Mouse (Mus musculus) limb, embryonic 14.5 days (tissue): ENCODE data around the gene Edil3. TPM values are rescaled to one million over a fixed set of nuclear protein-coding genes. Genes with fewer than 3 reads are reported as not detected.
A peak's percentile ranks its signal among the peaks of the same experiment; 100 is the strongest.

Experiments used
- ATAC-seq: fragments of 200-750 bp; cut with Nextera tagmentation; 2 replicates; pipeline ENCODE4 v1.8.0; 2017; ENCODE audit warnings: low read depth, moderate number of reproducible peaks, moderate TSS enrichment; ENCODE audit not compliant: low FRiP score
- DNase-seq: peaks from one replicate; pipeline ENCODE4 v3.0.0-alpha.2; 2015; ENCODE audit warnings: low spot score
- H3K27ac ChIP-seq: fragments of 300-500 bp; sonication (generic); replicated peaks from 2 replicates; pipeline ENCODE4 v1.5.1; 2014; ENCODE audit warnings: low read depth, mild to moderate bottlenecking, low read length, moderate library complexity, mixed read lengths
- H3K27me3 ChIP-seq: fragments of 300-500 bp; sonication (generic); 2 replicates; pipeline ENCODE4 v1.6.1; 2014; ENCODE audit warnings: low read length, mixed read lengths; ENCODE audit not compliant: control insufficient read depth, insufficient read depth
- H3K36me3 ChIP-seq: fragments of 300-500 bp; sonication (generic); 2 replicates; pipeline ENCODE4 v1.6.1; 2014; ENCODE audit warnings: mild to moderate bottlenecking, low read length, moderate library complexity, mixed read lengths; ENCODE audit not compliant: control insufficient read depth, insufficient read depth
- H3K4me1 ChIP-seq: fragments of 300-500 bp; sonication (generic); 2 replicates; pipeline ENCODE4 v1.6.1; 2014; ENCODE audit warnings: antibody characterized with exemption, low read length, mixed read lengths; ENCODE audit not compliant: control insufficient read depth, insufficient read depth
- H3K4me2 ChIP-seq: fragments of 300-500 bp; sonication (generic); replicated peaks from 2 replicates; pipeline ENCODE4 v1.6.1; 2014; ENCODE audit warnings: low read depth, mild to moderate bottlenecking, low read length, moderate library complexity; ENCODE audit not compliant: severe bottlenecking
- H3K4me3 ChIP-seq: fragments of 300-500 bp; sonication (generic); replicated peaks from 2 replicates; pipeline ENCODE4 v1.5.1; 2014; ENCODE audit warnings: low read length
- H3K9ac ChIP-seq: fragments of 300-500 bp; sonication (generic); 2 replicates; pipeline ENCODE4 v1.6.1; 2014; ENCODE audit warnings: mild to moderate bottlenecking, low read depth, low read length, moderate library complexity; ENCODE audit not compliant: severe bottlenecking
- H3K9me3 ChIP-seq: fragments of 300-500 bp; sonication (generic); 2 replicates; pipeline ENCODE4 v1.6.1; 2016; ENCODE audit warnings: low read length; ENCODE audit not compliant: control insufficient read depth
- POLR2A ChIP-seq: fragments of 200-500 bp; IDR thresholded peaks from 2 replicates; pipeline ENCODE4 v1.8.0; 2012; ENCODE audit warnings: inconsistent platforms, mild to moderate bottlenecking, moderate library complexity, borderline replicate concordance; ENCODE audit not compliant: insufficient read depth, insufficient read length; ENCODE audit errors: extremely low read depth
- WGBS: fragments of 180-500 bp; shearing (Covaris S2); extraction: QIAGEN DNeasy Blood & Tissue Kit; methylation state at CpG from one replicate; pipeline ENCODE4 v1.1.7; 2014; 5-methylcytosine and 5-hydroxymethylcytosine counted together
- polyA plus RNA-seq, 2 experiments: library from polyadenylated mRNA; depleted of rRNA in 1 of 2; stranded (reverse) in 1 of 2; unstranded in 1 of 2; fragments of >200 nt; fragmentation: Nextera tagmentation in 1 of 2; extraction: Ambion mirVana in 1 of 2; gene quantifications; 2 replicates each; pipeline versions ENCODE4 v1.2.1 to v1.2.3; 2012 to 2014

Gene Edil3
- polyA plus RNA-seq, 2 experiments, result 7.8 to 11.2 TPM

GRCm38 (mm10) chr13:88810097-88810496, 11.2 kb upstream of the Edil3 start:
- ATAC-seq (no peak), DNase-seq (no peak)
- no peaks in the 10 kb centered on the region for H3K36me3 ChIP-seq
- H3K4me2 ChIP-seq, result no peak overlapping the region
- no peaks in the 10 kb centered on the region for H3K9me3 ChIP-seq
- H3K27me3 ChIP-seq, result no peaks in the 10 kb centered on the region
- H3K27ac ChIP-seq, result no peak overlapping the region
- no peak overlapping the region for H3K9ac ChIP-seq
- 92% methylated on average over 1 of the region's 1 CpGs for WGBS
- no peaks in the 10 kb centered on the region for H3K4me1 ChIP-seq
- no peak overlapping the region for H3K4me3 ChIP-seq
- TF ChIP-seq POLR2A, result no peak

GRCm38 (mm10) chr13:88820686-88821308, 475 bp upstream of the Edil3 start:
- 14% methylated on average over 5 of the region's 5 CpGs for WGBS
- Histone ChIP-seq H3K27me3 (peaks cover 4% of the 10 kb centered on the region; the same call in 1 of the 2 replicates), H3K27ac (no peak overlapping the region), H3K9ac (0 out of 2 replicates have a peak overlapping the region, but pooled peaks have one; percentile 81), H3K9me3 (no peaks in the 10 kb centered on the region), H3K36me3 (no peaks in the 10 kb centered on the region), H3K4me1 (0 out of 2 replicates have a peak, but pooled peaks cover 2% of the 10 kb centered on the region), H3K4me3 (peak overlapping the region; percentile 68), H3K4me2 (peak overlapping the region; percentile 98)
- TF ChIP-seq POLR2A, result no peak
- DNase-seq, result no peak
- no peak for ATAC-seq

- 6% methylated on average over 10 of the region's 10 CpGs for WGBS
- H3K4me1 ChIP-seq, result 0 out of 2 replicates have a peak, but pooled peaks cover 2% of the 10 kb centered on the region
- H3K27ac ChIP-seq, result no peak overlapping the region
- peak overlapping the region; percentile 68 for H3K4me3 ChIP-seq
- TF ChIP-seq POLR2A, result no peak
- no peaks in the 10 kb centered on the region for H3K36me3 ChIP-seq
- peak overlapping the region; percentile 98 for H3K4me2 ChIP-seq
- DNase-seq, result no peak
- H3K9me3 ChIP-seq, result no peaks in the 10 kb centered on the region
- peak overlapping the region; percentile 81 for H3K9ac ChIP-seq
- H3K27me3 ChIP-seq, result peaks cover 4% of the 10 kb centered on the region; the same call in 1 of the 2 replicates
- ATAC-seq, result no peak
These were observed 1.1 kb downstream of the Edil3 start for GRCm38 (mm10) chr13:88822332-88822895.

- DNase-seq, result no peak
- Histone ChIP-seq H3K4me3 (peak overlapping the region; percentile 68), H3K27ac (no peak overlapping the region), H3K4me1 (0 out of 2 replicates have a peak, but pooled peaks cover 2% of the 10 kb centered on the region), H3K36me3 (no peaks in the 10 kb centered on the region), H3K9ac (peak overlapping the region; percentile 81; the same call in 1 of the 2 replicates), H3K4me2 (peak overlapping the region; percentile 98), H3K9me3 (no peaks in the 10 kb centered on the region), H3K27me3 (peaks cover 4% of the 10 kb centered on the region; the same call in 1 of the 2 replicates)
- 15% methylated on average over 10 of the region's 10 CpGs for WGBS
- no peak for TF ChIP-seq POLR2A
- ATAC-seq, result 0 out of 2 replicates have a peak, but pooled peaks have one; percentile 7
These were observed 1.8 kb downstream of the Edil3 start for GRCm38 (mm10) chr13:88822976-88823521.
